Mouse (Mus musculus) naive thymus-derived CD4-positive, alpha-beta T cell, adult 2 months (primary cell): Measurements from ENCODE around the gene Mon2.
"Not testable (repeated sequence)": the region's sequence is repeated elsewhere in the genome, so short reads cannot be mapped to it uniquely, and the experiment has no call there.

Experiments used
- DNase-seq: peaks from one replicate; pipeline ENCODE4 v3.0.0-alpha.2; 2011; ENCODE audit warnings: low read depth

Gene Mon2

DNA sequence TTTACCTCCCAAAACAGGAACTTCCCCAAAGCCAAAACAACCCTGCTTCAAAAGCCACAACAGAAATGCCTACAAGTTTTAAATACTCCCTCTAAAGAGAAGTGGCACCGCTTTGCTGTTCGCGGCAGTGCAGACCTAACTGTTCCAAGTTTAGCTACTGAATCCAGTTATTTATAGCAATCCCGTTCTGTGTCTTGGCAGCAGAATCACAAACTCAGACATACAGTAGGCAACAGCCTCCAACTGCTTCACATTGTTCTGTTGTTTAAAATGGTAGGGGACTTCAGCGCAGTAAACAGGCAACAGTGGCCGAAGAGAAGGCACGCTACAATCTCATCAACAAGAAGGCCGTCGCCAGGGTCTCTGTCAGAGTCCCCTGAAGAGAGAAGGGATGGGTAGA, 85.3 kb downstream of the Mon2 start:
- DNase-seq, result no peak

GRCm38 (mm10) chr10:122990606-122991005, 85.7 kb downstream of the Mon2 start:
- DNase-seq, result no peak

- DNase-seq, result no peak
Observed at GRCm38 (mm10) chr10:122989916-122990315, 86.4 kb downstream of the Mon2 start.

DNA sequence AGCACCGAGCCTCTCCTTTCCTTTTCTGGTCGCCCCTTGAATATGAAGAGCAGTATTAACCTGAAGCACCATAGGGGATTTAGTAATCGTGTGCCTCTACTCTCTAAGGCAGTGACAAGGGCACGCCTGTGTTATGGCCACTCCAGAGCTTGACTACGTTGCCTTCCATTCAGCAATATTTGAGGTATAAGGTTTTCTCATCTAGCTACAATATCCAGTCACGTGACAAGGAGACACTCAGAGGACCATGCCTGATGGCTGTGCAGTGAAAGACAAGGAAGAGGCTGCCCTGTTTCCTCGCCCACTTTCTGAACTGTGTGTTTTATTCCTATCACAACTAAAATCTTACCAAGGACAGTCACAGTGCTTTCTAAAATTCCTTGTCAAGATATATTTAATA, 87.9 kb downstream of the Mon2 start:
- no peak for DNase-seq

GRCm38 (mm10) chr10:122987671-122988128, 88.6 kb downstream of the Mon2 start:
- DNase-seq, result peak; percentile 76

- peak; percentile 22 for DNase-seq
Observed at GRCm38 (mm10) chr10:122986320-122987225, 89.7 kb downstream of the Mon2 start.

- peak; percentile 85 for DNase-seq
Observed at GRCm38 (mm10) chr10:122985515-122986319, 90.6 kb downstream of the Mon2 start.

- no peak for DNase-seq
Observed at GRCm38 (mm10) chr10:122985252-122985514, 91.1 kb downstream of the Mon2 start.

DNA sequence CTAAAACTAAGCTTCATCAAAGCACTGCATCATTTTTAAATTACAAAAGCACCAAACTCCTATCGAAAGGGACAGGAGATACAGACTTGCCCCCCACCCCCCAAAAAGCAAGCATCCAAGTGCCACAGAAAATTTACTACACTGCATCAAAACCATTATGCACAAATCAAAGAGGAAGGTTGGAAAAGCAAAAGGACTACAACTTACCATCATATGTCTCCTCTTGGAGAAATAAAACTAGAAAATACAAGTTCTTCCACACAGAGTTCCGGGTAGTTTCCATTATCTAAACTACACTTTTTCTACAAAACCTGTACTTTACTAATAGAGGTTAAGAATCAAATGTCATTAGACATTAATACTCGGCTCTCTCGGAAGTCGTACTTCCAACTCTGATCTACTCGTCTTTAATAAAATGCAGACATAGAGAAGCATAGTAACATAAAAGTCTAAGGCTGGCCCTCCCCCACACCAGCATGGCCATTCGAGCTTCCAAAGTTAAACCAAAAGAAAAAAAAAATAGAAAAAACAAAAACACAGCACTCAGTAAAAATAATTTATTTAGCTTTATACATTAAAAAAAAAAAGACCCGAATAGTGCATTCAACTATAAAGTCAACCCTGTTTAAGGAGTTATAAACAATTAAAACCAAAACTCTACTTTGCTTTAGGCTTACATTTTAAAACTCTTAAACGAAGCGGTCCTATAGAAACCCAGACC, 91.6 kb downstream of the Mon2 start:
- peak; percentile 34 for DNase-seq

- DNase-seq, result peak; percentile 26
Observed at GRCm38 (mm10) chr10:122983579-122984530, 92.5 kb downstream of the Mon2 start.

- no peak for DNase-seq
Observed at GRCm38 (mm10) chr10:122982909-122983578, 93.3 kb downstream of the Mon2 start.

DNA sequence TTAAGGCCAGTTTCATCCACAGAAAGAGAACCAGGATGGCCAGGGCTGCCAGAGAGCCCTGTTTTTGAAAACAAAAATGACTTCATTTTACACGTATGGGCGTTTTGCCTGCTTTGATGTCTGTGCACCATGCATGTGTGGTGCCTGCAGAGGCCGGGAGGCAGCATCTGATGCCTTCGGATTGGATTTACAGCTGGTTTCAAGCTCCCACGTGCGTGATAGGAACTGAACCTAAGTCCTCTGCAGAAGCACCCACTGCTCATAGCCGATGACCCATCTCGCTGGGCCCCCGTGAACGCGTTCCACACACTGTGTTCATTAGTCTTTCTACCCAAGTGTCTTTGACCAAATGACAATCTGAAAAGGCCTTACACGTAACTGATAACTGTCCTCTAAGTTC, 96.2 kb downstream of the Mon2 start:
- DNase-seq, result no peak

DNA sequence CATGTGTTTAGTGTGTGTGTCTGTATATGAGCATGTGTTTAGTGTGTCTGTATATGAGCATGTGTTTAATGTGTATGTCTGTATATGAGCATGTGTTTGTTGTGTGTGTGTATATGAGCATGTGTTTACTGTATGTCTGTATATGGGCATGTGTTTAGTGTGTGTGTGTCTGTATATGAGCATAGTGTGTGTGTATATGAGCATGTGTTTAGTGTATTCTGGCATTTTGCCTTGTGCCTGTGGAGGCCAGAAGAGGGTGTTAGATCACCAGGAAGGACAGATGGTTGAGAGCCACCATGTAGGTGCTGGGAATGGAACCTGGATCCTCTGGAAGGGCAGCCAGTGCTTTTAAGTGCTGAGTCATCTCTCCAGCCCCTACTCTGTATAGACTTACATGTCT, 96.9 kb downstream of the Mon2 start:
- no peak for DNase-seq

- peak; percentile 36 for DNase-seq
Observed at GRCm38 (mm10) chr10:122976038-122976437, 100.3 kb downstream of the Mon2 start.

DNA sequence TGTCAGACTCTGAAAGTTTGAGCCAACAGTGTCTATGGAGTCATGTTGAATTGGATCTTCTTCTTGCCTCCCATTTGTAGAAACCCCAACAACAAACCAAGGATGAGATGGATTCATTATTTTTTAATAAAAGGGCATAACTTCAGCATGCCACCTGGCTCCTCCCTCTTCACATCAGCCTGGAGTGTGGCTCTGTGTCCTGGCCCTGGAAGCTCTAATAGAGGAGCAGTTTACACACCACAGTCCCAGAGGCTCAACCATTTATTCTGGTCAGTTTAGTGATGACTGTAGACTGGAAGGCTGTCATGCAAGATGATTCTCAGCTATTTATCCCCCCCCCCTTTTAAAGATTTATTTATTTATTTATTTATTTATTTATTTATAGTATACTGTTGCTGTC, 103.1 kb downstream of the Mon2 start:
- DNase-seq, result no peak

DNA sequence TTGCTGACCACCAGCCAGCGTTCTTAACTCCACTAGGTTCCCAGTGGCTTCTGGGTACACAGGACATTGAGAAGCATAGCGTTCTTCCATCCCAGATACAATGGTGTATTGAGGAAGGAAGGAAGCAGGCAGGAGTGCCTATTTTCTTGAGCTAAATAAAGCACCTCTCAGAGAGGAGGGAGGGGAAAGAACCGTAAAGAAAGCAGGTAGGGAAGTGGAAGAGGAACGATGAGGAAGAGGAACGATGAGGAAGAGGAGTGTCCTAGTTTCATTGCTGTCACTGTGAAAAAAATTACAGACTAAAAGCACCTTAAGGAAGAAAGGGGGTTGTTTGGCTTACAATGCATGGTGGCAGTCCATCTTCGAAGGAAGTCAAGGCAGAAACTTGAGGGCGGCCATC, 106.1 kb downstream of the Mon2 start:
- no peak for DNase-seq

- no peak for DNase-seq
Observed at GRCm38 (mm10) chr10:122966421-122966820, 109.9 kb downstream of the Mon2 start.

- not testable (repeated sequence) for DNase-seq
Observed at GRCm38 (mm10) chr10:122965650-122966049, 110.7 kb downstream of the Mon2 start.

GRCm38 (mm10) chr10:122964241-122964636, 112.1 kb downstream of the Mon2 start:
- DNase-seq, result no peak

DNA sequence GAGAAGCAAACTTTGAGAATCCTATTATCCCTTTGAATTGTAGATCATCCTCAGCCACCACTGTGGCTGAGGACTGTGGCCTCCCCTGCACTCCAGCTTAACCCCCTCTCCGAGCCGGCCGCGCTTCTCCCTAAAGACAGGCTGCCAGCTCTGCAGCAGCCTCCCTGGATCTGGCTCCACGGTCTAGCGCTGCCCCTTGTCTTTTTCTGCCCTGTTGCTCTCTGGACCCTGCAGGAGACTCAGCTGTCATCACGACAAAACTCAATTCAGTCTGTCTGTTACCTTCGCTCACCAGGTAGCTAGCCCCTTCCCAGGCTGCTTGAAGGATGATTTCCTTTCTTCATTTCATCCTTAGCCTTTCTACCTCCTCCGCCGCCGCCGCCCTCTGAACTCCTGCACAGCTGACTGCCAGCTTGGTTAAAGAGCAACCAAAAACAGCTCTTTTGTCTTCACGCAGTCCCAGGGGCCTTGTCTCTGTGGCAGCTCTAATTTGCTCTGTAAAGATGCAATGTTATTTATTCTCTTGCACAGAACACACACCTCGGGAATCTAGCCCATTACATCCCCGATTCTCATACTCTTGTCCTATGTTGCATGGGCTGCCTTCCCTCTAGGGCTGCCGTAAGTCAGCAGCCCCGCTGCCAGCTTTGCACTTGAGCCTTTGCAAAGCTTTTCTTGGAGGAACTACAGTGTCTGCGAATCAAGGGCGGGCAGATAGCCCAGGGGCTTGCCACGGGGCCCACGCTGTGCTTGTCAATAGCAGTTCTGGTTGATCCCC, 112.7 kb downstream of the Mon2 start:
- DNase-seq, result no peak
